Mouse (Mus musculus) heart, embryonic 10.5 days (tissue): ENCODE data around the gene Satl1. TPM values are rescaled to one million over a fixed set of nuclear protein-coding genes. Genes with fewer than 3 reads are reported as not detected.

Experiments used
- polyA plus RNA-seq: library from polyadenylated mRNA; unstranded; fragments of >200 nt; fragmentation: Nextera tagmentation; extraction: Ambion mirVana; gene quantifications from 2 replicates; pipeline ENCODE4 v1.2.1, GENCODE M21; 2016

Satl1 gene
- polyA plus RNA-seq, 1 experiment from 2014 or later, result not detected

Other genes with a start within 250 kb of the Satl1 start
- gene 4933403O08Rik, start 167.7 kb downstream of the Satl1 start, polyA plus RNA-seq, result 0.10 TPM in 1 of 2 replicates, not detected in the other
- 65.9 and 69.9 TPM in 2 replicates for gene Apool, start 95.4 kb downstream of the Satl1 start, polyA plus RNA-seq
- not detected in 2 replicates for gene 2010106E10Rik, start 88.5 kb upstream of the Satl1 start, polyA plus RNA-seq
- gene Zfp711, start 193.7 kb upstream of the Satl1 start, polyA plus RNA-seq, result 9.3 and 10.1 TPM in 2 replicates